Mouse (Mus musculus) MEL (cell line): ENCODE results near the gene Tsc22d2. TPM values are rescaled to one million over a fixed set of nuclear protein-coding genes. Genes with fewer than 3 reads are reported as not detected.

Source experiments
- DNase-seq: peaks from one replicate; pipeline ENCODE4 v3.0.0; 2011; ENCODE audit warnings: low read depth, low spot score
- H3K27ac ChIP-seq: 2 replicates; pipeline ENCODE4 v1.5.1; 2012; ENCODE audit warnings: low read depth, mild to moderate bottlenecking, control low read depth, low read length, moderate library complexity; ENCODE audit not compliant: control insufficient read depth
- H3K27me3 ChIP-seq, 2 experiments: fragments of 150-350 bp in 1 of 2; sonication (generic) in 1 of 2; 2 replicates each; pipeline ENCODE4 v1.6.1; 2012; ENCODE audit warnings: low read length in 2 of 2, mild to moderate bottlenecking in 2 of 2, improper control_type of control experiment in 1 of 2, moderate library complexity in 1 of 2; ENCODE audit not compliant: insufficient read depth in 2 of 2, control insufficient read depth in 1 of 2
- H3K36me3 ChIP-seq, 2 experiments: 2 replicates each; pipeline ENCODE4 v1.6.1; 2012 to 2014; ENCODE audit warnings: low read length in 2 of 2, improper control_type of control experiment in 1 of 2, inconsistent platforms in 1 of 2, mild to moderate bottlenecking in 1 of 2; ENCODE audit not compliant: insufficient read depth in 2 of 2, control insufficient read depth in 1 of 2
- H3K4me1 ChIP-seq, 2 experiments: fragments of 150-350 bp in 1 of 2; sonication (generic) in 1 of 2; 2 replicates each; pipeline ENCODE4 v1.6.1; 2012; ENCODE audit warnings: low read length in 2 of 2, improper control_type of control experiment in 1 of 2, mild to moderate bottlenecking in 1 of 2; ENCODE audit not compliant: insufficient read depth in 2 of 2, control insufficient read depth in 1 of 2
- H3K4me3 ChIP-seq, 2 experiments: fragments of 150-350 bp in 1 of 2; sonication (generic) in 1 of 2; 2 replicates each; pipeline ENCODE4 v1.5.1; 2012; ENCODE audit warnings: low read depth in 2 of 2, low read length in 2 of 2, mild to moderate bottlenecking in 2 of 2, moderate library complexity in 2 of 2, control low read depth in 1 of 2, improper control_type of control experiment in 1 of 2; ENCODE audit not compliant: control insufficient read depth in 1 of 2, insufficient read depth in 1 of 2
- H3K79me2 ChIP-seq: 2 replicates; pipeline ENCODE4 v1.6.1; 2012; ENCODE audit warnings: mild to moderate bottlenecking, low read length, moderate library complexity; ENCODE audit not compliant: control insufficient read depth, poor library complexity, insufficient read depth
- H3K9ac ChIP-seq: 2 replicates; pipeline ENCODE4 v1.6.1; 2012; ENCODE audit warnings: low read depth, mild to moderate bottlenecking, control low read depth, low read length, moderate library complexity; ENCODE audit not compliant: control insufficient read depth, poor library complexity, severe bottlenecking
- H3K9me3 ChIP-seq: fragments of 150-350 bp; sonication (generic); replicated peaks from 2 replicates; pipeline ENCODE4 v1.6.1; 2012; ENCODE audit warnings: mild to moderate bottlenecking, low read length, improper control_type of control experiment, moderate library complexity; ENCODE audit not compliant: insufficient read depth
- BHLHE40 ChIP-seq: IDR thresholded peaks from 2 replicates; pipeline ENCODE4 v1.6.1; 2012; ENCODE audit warnings: low read depth, mild to moderate bottlenecking, inconsistent platforms, low read length, improper control_type of control experiment, borderline replicate concordance
- CHD1 ChIP-seq: IDR thresholded peaks from 2 replicates; pipeline ENCODE4 v1.6.1; 2012; ENCODE audit warnings: low read depth, mild to moderate bottlenecking, inconsistent platforms, low read length, improper control_type of control experiment
- CHD2 ChIP-seq: IDR thresholded peaks from 2 replicates; pipeline ENCODE4 v1.6.1; 2011; ENCODE audit warnings: low read length, improper control_type of control experiment
- CTCF ChIP-seq, 3 experiments: IDR thresholded peaks in 2 of 3; conservative IDR thresholded peaks in 1 of 3; 2 replicates each; pipeline ENCODE4 v1.5.1; 2011 to 2012; ENCODE audit warnings: low read length in 3 of 3, low read depth in 2 of 3, mild to moderate bottlenecking in 2 of 3, improper control_type of control experiment in 1 of 3, inconsistent platforms in 1 of 3, mixed read lengths in 1 of 3, moderate library complexity in 1 of 3; ENCODE audit not compliant: control insufficient read depth in 1 of 3, insufficient read depth in 1 of 3, poor library complexity in 1 of 3, severe bottlenecking in 1 of 3
- ELF1 ChIP-seq: IDR thresholded peaks from 2 replicates; pipeline ENCODE4 v1.6.1; 2014; ENCODE audit warnings: low read depth, mild to moderate bottlenecking, inconsistent platforms, low read length, improper control_type of control experiment, moderate library complexity
- EP300 ChIP-seq, 2 experiments: IDR thresholded peaks; 2 replicates each; pipeline ENCODE4 v1.6.1; 2011; ENCODE audit warnings: improper control_type of control experiment in 2 of 2, low read length in 2 of 2, low read depth in 1 of 2, mild to moderate bottlenecking in 1 of 2
- ETS1 ChIP-seq: IDR thresholded peaks from 2 replicates; pipeline ENCODE4 v1.6.1; 2012; ENCODE audit warnings: low read depth, mild to moderate bottlenecking, inconsistent platforms, low read length, improper control_type of control experiment, moderate library complexity
- GABPA ChIP-seq: IDR thresholded peaks from 2 replicates; pipeline ENCODE4 v1.6.1; 2012; ENCODE audit warnings: low read depth, mild to moderate bottlenecking, inconsistent platforms, low read length, improper control_type of control experiment, moderate library complexity
- HCFC1 ChIP-seq: IDR thresholded peaks from 2 replicates; pipeline ENCODE4 v1.6.1; 2012; ENCODE audit warnings: low read depth, mild to moderate bottlenecking, inconsistent platforms, low read length, improper control_type of control experiment, moderate library complexity
- MAFK ChIP-seq: IDR thresholded peaks from 2 replicates; pipeline ENCODE4 v1.6.1; 2011; ENCODE audit warnings: low read depth, mild to moderate bottlenecking, low read length, improper control_type of control experiment, borderline replicate concordance
- MAX ChIP-seq: IDR thresholded peaks from 2 replicates; pipeline ENCODE4 v1.6.1; 2011; ENCODE audit warnings: low read length, improper control_type of control experiment
- MAZ ChIP-seq: IDR thresholded peaks from 2 replicates; pipeline ENCODE4 v1.6.1; 2012; ENCODE audit warnings: low read depth, mild to moderate bottlenecking, inconsistent platforms, low read length, improper control_type of control experiment
- MEF2A ChIP-seq: IDR thresholded peaks from 2 replicates; pipeline ENCODE4 v1.6.1; 2014; ENCODE audit warnings: low read depth, mild to moderate bottlenecking, inconsistent platforms, low read length, improper control_type of control experiment; ENCODE audit not compliant: poor library complexity, insufficient replicate concordance, severe bottlenecking; ENCODE audit errors: extremely low read depth
- MYB ChIP-seq: IDR thresholded peaks from 2 replicates; pipeline ENCODE4 v1.6.1; 2011; ENCODE audit warnings: mild to moderate bottlenecking, low read depth, low read length, improper control_type of control experiment
- NELFE ChIP-seq: IDR thresholded peaks from 2 replicates; pipeline ENCODE4 v1.6.1; 2011; ENCODE audit warnings: low read depth, low read length, improper control_type of control experiment
- NRF1 ChIP-seq: IDR thresholded peaks from 2 replicates; pipeline ENCODE4 v1.6.1; 2014; ENCODE audit warnings: low read depth, mild to moderate bottlenecking, inconsistent platforms, low read length, improper control_type of control experiment, moderate library complexity; ENCODE audit not compliant: poor library complexity, insufficient read depth, severe bottlenecking
- POLR2A ChIP-seq, 2 experiments: IDR thresholded peaks; 2 replicates each; pipeline ENCODE4 v1.6.1; 2011 to 2012; ENCODE audit warnings: low read length in 2 of 2, mild to moderate bottlenecking in 2 of 2, control low read depth in 1 of 2, improper control_type of control experiment in 1 of 2, low read depth in 1 of 2, moderate library complexity in 1 of 2; ENCODE audit not compliant: control insufficient read depth in 1 of 2, insufficient read depth in 1 of 2, poor library complexity in 1 of 2
- POLR2AphosphoS2 ChIP-seq: IDR thresholded peaks from 2 replicates; pipeline ENCODE4 v1.6.1; 2011; ENCODE audit warnings: low read length, improper control_type of control experiment
- POLR2AphosphoS5 ChIP-seq: IDR thresholded peaks from 2 replicates; pipeline ENCODE4 v1.6.1; 2012; ENCODE audit warnings: low read depth, borderline replicate concordance, mild to moderate bottlenecking, inconsistent platforms, low read length, moderate library complexity, mixed read lengths
- RAD21 ChIP-seq: IDR thresholded peaks from 2 replicates; pipeline ENCODE4 v1.6.1; 2011; ENCODE audit warnings: mild to moderate bottlenecking, low read depth, low read length, improper control_type of control experiment
- RCOR1 ChIP-seq: IDR thresholded peaks from 2 replicates; pipeline ENCODE4 v1.6.1; 2012; ENCODE audit warnings: low read depth, mild to moderate bottlenecking, inconsistent platforms, low read length, improper control_type of control experiment
- SIN3A ChIP-seq: IDR thresholded peaks from 2 replicates; pipeline ENCODE4 v1.6.1; 2012; ENCODE audit warnings: low read length, improper control_type of control experiment, inconsistent platforms
- TBP ChIP-seq: IDR thresholded peaks from 2 replicates; pipeline ENCODE4 v1.8.0; 2011; ENCODE audit warnings: low read depth, low read length, improper control_type of control experiment
- TCF12 ChIP-seq: IDR thresholded peaks from 2 replicates; pipeline ENCODE4 v1.6.1; 2014; ENCODE audit warnings: low read depth, mild to moderate bottlenecking, inconsistent platforms, low read length, improper control_type of control experiment, moderate library complexity
- UBTF ChIP-seq: IDR thresholded peaks from 2 replicates; pipeline ENCODE4 v1.6.1; 2012; ENCODE audit warnings: low read depth, mild to moderate bottlenecking, inconsistent platforms, low read length, improper control_type of control experiment, moderate library complexity, borderline replicate concordance; ENCODE audit not compliant: insufficient read depth
- ZC3H11A ChIP-seq: IDR thresholded peaks from 2 replicates; pipeline ENCODE4 v1.6.1; 2012; ENCODE audit warnings: low read depth, mild to moderate bottlenecking, inconsistent platforms, low read length, improper control_type of control experiment
- ZMIZ1 ChIP-seq: IDR thresholded peaks from 2 replicates; pipeline ENCODE4 v1.6.1; 2012; ENCODE audit warnings: low read depth, mild to moderate bottlenecking, inconsistent platforms, low read length, improper control_type of control experiment, moderate library complexity
- ZNF384 ChIP-seq: IDR thresholded peaks from 2 replicates; pipeline ENCODE4 v1.6.1; 2012; ENCODE audit warnings: low read depth, mild to moderate bottlenecking, inconsistent platforms, low read length, improper control_type of control experiment
- polyA plus RNA-seq, 2 experiments: library from polyadenylated mRNA; stranded (reverse) in 1 of 2; unstranded in 1 of 2; fragments of >175 nt in 1 of 2; fragments of >200 nt in 1 of 2; gene quantifications; 2 replicates each; pipeline versions ENCODE4 v1.2.1 to v1.2.4; 2012; ENCODE audit warnings: low replicate concordance in 2 of 2, low read depth in 1 of 2; ENCODE audit not compliant: insufficient read length in 2 of 2, insufficient read depth in 1 of 2, missing spikeins in 1 of 2
- total RNA-seq: library from RNA; depleted of rRNA; stranded (reverse); fragments of 300-350 nt; gene quantifications from 2 replicates; pipeline ENCODE4 v1.2.3, GENCODE M21; 2012

The Tsc22d2 gene
- total and polyA plus RNA-seq, 3 experiments, result 10.7 to 13.3 TPM; not detected in 1

DNA sequence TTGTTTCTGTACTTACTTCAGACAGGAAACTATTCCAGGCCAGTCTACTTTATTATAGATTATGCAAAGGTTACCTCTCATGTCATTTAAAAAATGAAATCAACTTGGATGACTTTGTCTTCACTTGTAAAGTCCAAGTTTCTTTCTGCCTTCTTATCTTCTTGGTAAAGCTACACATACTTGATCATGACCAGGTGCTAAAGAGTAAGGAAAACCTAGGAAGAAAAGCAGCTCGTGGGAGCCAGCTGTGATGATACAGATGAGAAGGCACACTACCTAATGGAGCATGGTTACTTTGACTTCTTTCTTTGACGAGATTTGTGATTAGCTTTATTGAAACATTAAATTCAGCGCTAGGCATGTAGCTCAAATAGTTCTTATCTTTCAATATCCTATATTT, 40.7 kb downstream of the Tsc22d2 start:
- peaks cover 2% of the 10 kb centered on the region; the same call in 1 of the 2 replicates for H3K79me2 ChIP-seq
- H3K27me3 ChIP-seq, result no peaks in the 10 kb centered on the region
- H3K4me1 ChIP-seq, result peaks cover 3 to 5% of the 10 kb centered on the region in 2 experiments; a peak in 3 of 4 replicates
- no peaks in the 10 kb centered on the region for H3K9me3 ChIP-seq
- H3K4me3 ChIP-seq, result no peak overlapping the region
- TF ChIP-seq ETS1, result no peak
- TF ChIP-seq CHD2, result no peak
- TF ChIP-seq NRF1, result no peak
- no peak for TF ChIP-seq POLR2A (IDR thresholded peaks at IDR 0.05; ENCODE audit: control insufficient read depth in 1 of 2, insufficient read depth in 1 of 2, low read depth in 1 of 2, low read length in 2 of 2, poor library complexity in 1 of 2)
- no peak for TF ChIP-seq SIN3A
- no peak for TF ChIP-seq MAX
- no peak for TF ChIP-seq ELF1
- TF ChIP-seq TBP, result no peak
- TF ChIP-seq CHD1, result no peak
- TF ChIP-seq MAFK, result no peak
- TF ChIP-seq ZMIZ1, result no peak
- TF ChIP-seq MAZ, result no peak
- TF ChIP-seq MYB, result no peak
- TF ChIP-seq UBTF, result no peak
- no peak for TF ChIP-seq ZNF384
- no peak for TF ChIP-seq CTCF (IDR thresholded peaks at IDR 0.05 in 2 of 3, conservative IDR thresholded peaks at IDR 0.05 in 1 of 3; ENCODE audit: control insufficient read depth in 1 of 3, insufficient read depth in 1 of 3, low read depth in 2 of 3, low read length in 3 of 3, poor library complexity in 1 of 3, severe bottlenecking in 1 of 3)
- TF ChIP-seq HCFC1, result no peak
- TF ChIP-seq ZC3H11A, result no peak
- TF ChIP-seq POLR2AphosphoS5, result no peak
- H3K36me3 ChIP-seq, result peaks cover 6 to 15% of the 10 kb centered on the region in 2 experiments
- H3K27ac ChIP-seq, result no peak overlapping the region
- no peak for DNase-seq
- no peak overlapping the region for H3K9ac ChIP-seq

DNA sequence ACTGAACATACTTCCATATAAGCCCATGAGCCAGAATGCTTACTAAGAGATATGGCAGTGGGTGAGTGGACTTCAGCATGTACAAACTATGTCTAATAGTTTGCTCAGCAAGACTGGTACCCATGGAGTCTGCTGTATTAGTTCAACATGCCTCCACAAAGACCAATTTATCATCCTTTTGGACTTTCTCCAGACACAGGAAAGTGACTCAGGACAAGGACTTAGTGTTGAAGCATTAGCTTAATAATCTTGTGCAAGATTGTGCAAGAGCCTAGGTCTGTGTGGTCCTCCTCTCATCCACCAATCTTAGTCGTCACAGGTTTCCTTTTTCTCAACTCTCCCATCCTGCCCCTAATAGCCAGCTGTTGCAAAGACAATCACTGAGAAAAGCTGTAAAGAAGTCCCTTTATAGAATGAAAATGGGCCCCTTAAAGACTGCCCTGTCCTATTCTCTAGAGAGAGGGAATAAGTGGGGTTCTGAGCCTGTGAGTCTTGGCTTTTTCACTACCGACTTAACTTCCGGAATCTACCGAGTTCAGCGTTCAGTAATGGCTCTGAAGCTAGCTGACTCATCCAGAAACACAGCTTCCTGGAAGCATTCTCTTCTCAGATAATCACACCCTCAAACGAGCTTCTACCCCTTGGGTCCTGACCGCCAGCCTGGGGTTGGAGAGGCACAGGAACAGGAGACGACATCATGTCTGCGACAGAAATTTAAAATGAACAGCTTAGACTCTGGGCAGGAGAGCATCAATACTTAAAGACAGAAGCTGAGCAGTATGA, 55.3 kb downstream of the Tsc22d2 start:
- peaks cover 0 to 10% of the 10 kb centered on the region in 2 experiments; a peak in 2 of 4 replicates for H3K36me3 ChIP-seq
- H3K4me3 ChIP-seq, result peak overlapping the region; percentile 40 to 54
- TF ChIP-seq POLR2AphosphoS5 (no peak), TCF12 (0 out of 2 replicates have a peak, but pooled peaks have one; percentile 12), HCFC1 (peak; percentile 40; the same call in 1 of the 2 replicates), SIN3A (peak; percentile 28; the same call in 1 of the 2 replicates), MAFK (peak; percentile 10; the same call in 1 of the 2 replicates), MEF2A (no peak), BHLHE40 (no peak), CHD2 (no peak), POLR2A (IDR thresholded peaks at IDR 0.05; ENCODE audit: control insufficient read depth in 1 of 2, insufficient read depth in 1 of 2, low read depth in 1 of 2, low read length in 2 of 2, poor library complexity in 1 of 2) (peak in 1 of 2 experiments; percentile 71; a peak in 2 of 4 replicates), RCOR1 (no peak), EP300 (IDR thresholded peaks at IDR 0.05; ENCODE audit: low read depth in 1 of 2, low read length in 2 of 2) (peak in 1 of 2 experiments; percentile 49; a peak in 3 of 4 replicates), ELF1 (0 out of 2 replicates have a peak, but pooled peaks have one; percentile 58), NRF1 (no peak), RAD21 (no peak), TBP (peak; percentile 85), MYB (no peak), GABPA (no peak), POLR2AphosphoS2 (0 out of 2 replicates have a peak, but pooled peaks have one; percentile 46), NELFE (peak; percentile 69)

More for the DNA sequence above, 55.3 kb downstream of the Tsc22d2 start:
- peak; percentile 89 for DNase-seq
- peak overlapping the region; percentile 91 for H3K27ac ChIP-seq
- peaks cover 0 to 9% of the 10 kb centered on the region in 2 experiments; a peak in 1 of 4 replicates for H3K4me1 ChIP-seq
- H3K9ac ChIP-seq, result peak overlapping the region; percentile 65
- H3K79me2 ChIP-seq, result no peaks in the 10 kb centered on the region
- no peaks in the 10 kb centered on the region for H3K27me3 ChIP-seq
- no peaks in the 10 kb centered on the region for H3K9me3 ChIP-seq
